Mouse (Mus musculus): Measurements from ENCODE around the gene Kctd4. TPM values are rescaled to one million over a fixed set of nuclear protein-coding genes. Genes with fewer than 3 reads are reported as not detected.

The Kctd4 gene
- polyA plus RNA-seq, 1 experiment, result not detected

DNA sequence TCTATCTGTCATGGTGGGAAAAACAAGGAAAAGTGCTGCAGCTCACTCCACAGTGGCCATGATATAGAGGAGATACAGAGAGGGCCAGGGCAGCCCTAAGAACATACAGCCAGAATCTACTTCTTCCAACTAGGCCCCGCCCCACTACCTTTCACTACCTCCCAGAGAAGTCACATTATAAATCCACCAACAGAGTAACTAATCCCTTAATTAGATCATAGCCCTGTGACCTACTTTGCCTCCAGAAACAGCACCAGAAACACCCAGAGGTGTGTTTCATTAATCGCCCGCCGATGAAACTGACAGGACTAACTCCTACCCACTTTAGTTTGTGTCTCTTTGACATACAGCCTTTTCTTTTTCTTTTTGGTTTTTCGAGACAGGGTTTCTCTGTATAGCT, 54.4 kb downstream of the Kctd4 start:
- Histone ChIP-seq H3K4me3 (replicated peaks) (peak overlapping the region; percentile 93), H3K4me1 (ENCODE audit: control insufficient read depth) (peaks cover 34% of the 10 kb centered on the region), H3K36me3 (ENCODE audit: control insufficient read depth) (peaks cover 23% of the 10 kb centered on the region), H3K9me3 (ENCODE audit: control insufficient read depth, low read length) (no peaks in the 10 kb centered on the region), H3K27me3 (ENCODE audit: control insufficient read depth) (no peaks in the 10 kb centered on the region)
- TF ChIP-seq TAL1 (IDR thresholded peaks at IDR 0.05; ENCODE audit: low read length) (no peak), GATA1 (IDR thresholded peaks at IDR 0.05; ENCODE audit: low read length) (no peak)

DNA sequence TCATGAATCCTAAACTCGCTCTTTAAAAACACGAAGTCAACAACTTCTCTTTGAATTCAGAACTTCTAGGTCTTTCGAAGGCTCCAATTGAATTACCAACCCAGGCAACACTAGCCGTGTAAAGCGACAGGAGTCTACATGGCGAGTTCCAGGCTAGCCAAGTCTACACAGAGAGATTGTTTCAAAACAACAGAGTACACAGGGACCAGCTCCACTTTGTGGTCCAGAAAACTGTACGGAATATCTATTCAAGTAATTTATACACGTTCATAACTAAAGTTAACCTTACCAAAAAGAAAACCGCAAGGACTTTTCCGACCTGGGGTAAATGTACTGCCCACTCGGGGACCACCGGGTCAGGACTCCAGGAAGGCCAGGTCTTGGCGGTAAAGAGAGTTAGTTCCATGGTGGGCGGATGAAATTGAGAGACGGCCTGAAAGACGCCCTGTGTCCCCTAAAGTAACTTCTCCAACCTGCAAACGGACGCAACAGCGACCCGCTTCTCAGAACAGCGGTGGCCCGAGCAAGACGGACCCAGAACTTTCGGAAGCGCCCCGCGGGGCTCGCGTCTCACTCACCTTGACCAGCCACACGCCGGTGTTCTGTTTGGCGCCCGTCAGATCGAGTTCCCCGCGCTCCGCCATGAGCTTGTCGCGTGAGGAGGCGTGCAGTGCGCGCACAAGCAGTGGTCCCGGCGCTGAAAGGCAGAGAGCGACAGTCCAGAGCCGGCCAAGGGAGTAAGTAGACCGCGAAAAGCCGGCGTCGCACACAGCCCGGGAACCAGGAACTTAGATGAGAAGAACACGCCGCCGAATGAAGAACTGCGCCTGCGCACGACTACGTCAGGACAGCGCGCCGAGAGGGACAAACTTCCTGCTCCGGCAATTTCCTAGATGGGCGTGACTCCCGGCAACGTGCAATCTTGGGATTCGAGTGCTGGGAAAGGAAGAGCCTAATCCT, 55.6 kb downstream of the Kctd4 start, which contains the start of gene Gtf2f2:
Gtf2f2 (minus strand) TSS at position 764 of the 960 bp plus-strand sequence.
- no peak for TF ChIP-seq TAL1 (IDR thresholded peaks at IDR 0.05; ENCODE audit: low read length)
- TF ChIP-seq GATA1 (IDR thresholded peaks at IDR 0.05; ENCODE audit: low read length), result no peak
- H3K4me1 ChIP-seq (ENCODE audit: control insufficient read depth), result peaks cover 34% of the 10 kb centered on the region
- H3K9me3 ChIP-seq (ENCODE audit: control insufficient read depth, low read length), result no peaks in the 10 kb centered on the region
- H3K4me3 ChIP-seq (replicated peaks), result peak within 1 kb of the TSS; percentile 93
- H3K27me3 ChIP-seq (ENCODE audit: control insufficient read depth), result no peaks in the 10 kb centered on the region
- H3K36me3 ChIP-seq (ENCODE audit: control insufficient read depth), result peaks cover 15% of the 10 kb centered on the region

DNA sequence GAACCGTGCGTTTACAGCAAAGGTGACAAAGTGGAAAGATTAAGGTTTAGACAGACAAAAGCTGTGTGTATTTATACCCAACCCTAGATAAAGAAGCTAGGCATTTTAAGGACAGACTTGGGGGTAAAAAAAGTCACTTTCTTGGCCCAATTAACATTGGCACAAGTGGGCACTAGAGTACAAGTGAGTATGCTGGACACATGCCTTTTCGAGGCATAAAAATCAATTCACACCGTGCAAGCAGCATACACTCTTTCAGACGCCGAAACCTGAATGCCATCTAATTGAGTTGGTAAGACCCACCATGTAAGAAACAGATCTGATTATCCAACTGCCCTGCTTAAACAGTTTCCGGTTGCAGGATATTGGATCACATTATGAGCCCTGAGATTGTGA, 56.3 kb downstream of the Kctd4 start:
- TF ChIP-seq GATA1 (IDR thresholded peaks at IDR 0.05; ENCODE audit: low read length), result no peak
- TF ChIP-seq TAL1 (IDR thresholded peaks at IDR 0.05; ENCODE audit: low read length), result no peak
- Histone ChIP-seq H3K36me3 (ENCODE audit: control insufficient read depth) (peaks cover 11% of the 10 kb centered on the region), H3K9me3 (ENCODE audit: control insufficient read depth, low read length) (no peaks in the 10 kb centered on the region), H3K4me3 (replicated peaks) (peak overlapping the region; percentile 93), H3K27me3 (ENCODE audit: control insufficient read depth) (no peaks in the 10 kb centered on the region), H3K4me1 (ENCODE audit: control insufficient read depth) (peaks cover 34% of the 10 kb centered on the region)

DNA sequence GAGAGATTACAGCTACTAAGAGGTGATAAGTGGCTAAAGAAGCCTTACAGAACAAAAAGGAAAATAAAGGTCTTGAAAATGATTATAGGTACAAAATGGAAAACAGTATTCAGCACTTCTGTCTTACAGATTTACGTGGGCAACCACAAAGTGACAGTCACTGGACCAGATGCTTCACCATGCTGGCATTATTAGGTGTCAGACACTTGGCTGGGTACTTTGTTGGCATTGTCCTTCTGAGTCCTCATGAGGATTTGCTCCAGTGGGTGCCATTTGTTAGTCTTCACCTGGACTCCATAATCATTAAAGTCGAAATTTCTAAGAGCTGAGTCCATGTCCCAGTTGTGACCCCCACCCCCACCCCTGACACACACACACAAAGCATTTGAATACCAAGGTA, 59.5 kb downstream of the Kctd4 start:
- Histone ChIP-seq H3K9me3 (ENCODE audit: control insufficient read depth, low read length) (0 out of 2 replicates have a peak, but pooled peaks cover 1% of the 10 kb centered on the region), H3K4me1 (ENCODE audit: control insufficient read depth) (peaks cover 23% of the 10 kb centered on the region), H3K36me3 (ENCODE audit: control insufficient read depth) (no peaks in the 10 kb centered on the region), H3K27me3 (ENCODE audit: control insufficient read depth) (no peaks in the 10 kb centered on the region), H3K4me3 (replicated peaks) (no peak overlapping the region)
- TF ChIP-seq TAL1 (IDR thresholded peaks at IDR 0.05; ENCODE audit: low read length) (no peak), GATA1 (IDR thresholded peaks at IDR 0.05; ENCODE audit: low read length) (no peak)

Other genes with a start within 250 kb of the Kctd4 start
- 0.18 and 0.23 TPM in 2 replicates for gene Cog3, start 200.5 kb upstream of the Kctd4 start, polyA plus RNA-seq (2012)
- gene Slc25a30, start 168.0 kb upstream of the Kctd4 start, polyA plus RNA-seq (2012), result 0.73 and 0.87 TPM in 2 replicates
- gene Tpt1, start 109.9 kb upstream of the Kctd4 start, polyA plus RNA-seq (2012), result 472 and 499 TPM in 2 replicates
- gene Gtf2f2, start 55.9 kb downstream of the Kctd4 start, polyA plus RNA-seq (2012), result 0.42 and 0.58 TPM in 2 replicates
- 0.13 and 0.14 TPM in 2 replicates for gene Gpalpp1, start 155.8 kb downstream of the Kctd4 start, polyA plus RNA-seq (2012)
- 0.20 and 0.28 TPM in 2 replicates for gene Nufip1, start 155.9 kb downstream of the Kctd4 start, polyA plus RNA-seq (2012)

All from erythroblast, embryonic 14.5 days (primary cell).